Mouse (Mus musculus) midbrain, embryonic 15.5 days (tissue): ENCODE measurements around the gene Glt8d2. TPM values are rescaled to one million over a fixed set of nuclear protein-coding genes. Genes with fewer than 3 reads are reported as not detected.
"Not testable (repeated sequence)": the region's sequence is repeated elsewhere in the genome, so short reads cannot be mapped to it uniquely, and the experiment has no call there.

Experiments
- ATAC-seq: fragments of 200-750 bp; cut with Nextera tagmentation; replicated peaks from 2 replicates; pipeline ENCODE4 v1.8.0; 2017; ENCODE audit warnings: moderate TSS enrichment
- H3K27ac ChIP-seq: fragments of 300-500 bp; sonication (generic); 2 replicates; pipeline ENCODE4 v1.5.1; 2015; ENCODE audit warnings: mild to moderate bottlenecking, inconsistent platforms
- H3K27me3 ChIP-seq: fragments of 300-500 bp; sonication (generic); replicated peaks from 2 replicates; pipeline ENCODE4 v1.6.1; 2015; ENCODE audit warnings: inconsistent platforms
- H3K36me3 ChIP-seq: fragments of 300-500 bp; sonication (generic); replicated peaks from 2 replicates; pipeline ENCODE4 v1.6.1; 2015; ENCODE audit warnings: inconsistent platforms
- H3K4me1 ChIP-seq: fragments of 300-500 bp; sonication (generic); 2 replicates; pipeline ENCODE4 v1.6.1; 2015; ENCODE audit warnings: inconsistent platforms
- H3K4me2 ChIP-seq: fragments of 300-500 bp; sonication (generic); 2 replicates; pipeline ENCODE4 v1.6.1; 2015; ENCODE audit warnings: inconsistent platforms, mild to moderate bottlenecking, moderate library complexity
- H3K4me3 ChIP-seq: fragments of 300-500 bp; sonication (generic); 2 replicates; pipeline ENCODE4 v1.5.1; 2015; ENCODE audit warnings: mild to moderate bottlenecking, inconsistent platforms
- H3K9ac ChIP-seq: fragments of 300-500 bp; sonication (generic); 2 replicates; pipeline ENCODE4 v1.6.1; 2015; ENCODE audit warnings: mild to moderate bottlenecking, inconsistent platforms
- H3K9me3 ChIP-seq: fragments of 300-500 bp; sonication (generic); 2 replicates; pipeline ENCODE4 v1.6.1; 2016; ENCODE audit warnings: inconsistent platforms
- WGBS: fragments of 180-500 bp; shearing (Covaris S2); methylation state at CpG from one replicate; pipeline ENCODE4 v1.1.7; 2015; ENCODE audit warnings: mixed read lengths; 5-methylcytosine and 5-hydroxymethylcytosine counted together
- polyA plus RNA-seq: library from polyadenylated mRNA; unstranded; fragments of >200 nt; fragmentation: Nextera tagmentation; extraction: Ambion mirVana; gene quantifications from 2 replicates; pipeline ENCODE4 v1.2.1, GENCODE M21; 2015

Glt8d2 gene
- polyA plus RNA-seq, 1 experiment from 2014 or later, result 1.4 TPM

DNA sequence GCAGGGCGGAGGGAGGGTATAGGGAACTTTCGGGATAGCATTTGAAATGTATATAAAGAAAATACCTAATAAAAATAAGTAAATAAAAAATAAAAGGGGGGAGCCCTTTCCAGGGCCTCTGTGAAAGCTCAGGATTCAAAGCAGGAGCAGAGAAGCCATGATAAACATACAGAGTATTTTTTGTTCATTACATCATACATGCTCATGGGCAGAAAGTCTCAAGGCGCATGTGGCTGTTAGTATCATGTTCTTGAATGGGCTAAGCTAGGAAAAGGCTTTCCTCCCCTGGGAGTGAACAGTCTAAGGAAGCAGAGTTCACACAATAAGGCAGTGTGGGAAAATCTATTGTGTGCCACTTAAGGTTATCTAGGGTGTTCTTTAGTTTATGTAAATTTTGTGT, 54.1 kb downstream of the Glt8d2 start:
- Histone ChIP-seq H3K4me3 (no peak overlapping the region), H3K9ac (no peak overlapping the region), H3K9me3 (no peaks in the 10 kb centered on the region), H3K36me3 (peaks cover 21% of the 10 kb centered on the region), H3K4me2 (no peak overlapping the region), H3K27ac (no peak overlapping the region), H3K4me1 (peaks cover 9% of the 10 kb centered on the region), H3K27me3 (no peaks in the 10 kb centered on the region)
- ATAC-seq, result no peak
- 96% methylated on average over 3 of the region's 3 CpGs for WGBS

GRCm38 (mm10) chr10:82634348-82634747, 56.1 kb downstream of the Glt8d2 start:
- no peak overlapping the region for H3K9ac ChIP-seq
- H3K27ac ChIP-seq, result no peak overlapping the region
- H3K36me3 ChIP-seq, result peaks cover 4% of the 10 kb centered on the region; the same call in 1 of the 2 replicates
- H3K4me2 ChIP-seq, result no peak overlapping the region
- H3K27me3 ChIP-seq, result no peaks in the 10 kb centered on the region
- no peak for ATAC-seq
- 98% methylated on average over 7 of the region's 7 CpGs for WGBS
- no peaks in the 10 kb centered on the region for H3K9me3 ChIP-seq
- no peak overlapping the region for H3K4me3 ChIP-seq
- H3K4me1 ChIP-seq, result peaks cover 20% of the 10 kb centered on the region

GRCm38 (mm10) chr10:82632496-82633280, 57.8 kb downstream of the Glt8d2 start:
- H3K4me1 ChIP-seq, result peaks cover 26% of the 10 kb centered on the region
- H3K9ac ChIP-seq, result no peak overlapping the region
- H3K4me2 ChIP-seq, result no peak overlapping the region
- H3K27me3 ChIP-seq, result no peaks in the 10 kb centered on the region
- ATAC-seq, result no peak
- H3K9me3 ChIP-seq, result no peaks in the 10 kb centered on the region
- 0 out of 2 replicates have a peak, but pooled peaks cover 3% of the 10 kb centered on the region for H3K36me3 ChIP-seq
- no peak overlapping the region for H3K27ac ChIP-seq
- no peak overlapping the region for H3K4me3 ChIP-seq
- 97% methylated on average over 12 of the region's 12 CpGs for WGBS

GRCm38 (mm10) chr10:82631133-82631532, 59.3 kb downstream of the Glt8d2 start:
- no peaks in the 10 kb centered on the region for H3K9me3 ChIP-seq
- peaks cover 26% of the 10 kb centered on the region for H3K4me1 ChIP-seq
- H3K27me3 ChIP-seq, result no peaks in the 10 kb centered on the region
- no peak overlapping the region; the same call in 1 of the 2 replicates for H3K9ac ChIP-seq
- H3K36me3 ChIP-seq, result 0 out of 2 replicates have a peak, but pooled peaks cover 3% of the 10 kb centered on the region
- peak overlapping the region; percentile 77; the same call in 1 of the 2 replicates for H3K4me2 ChIP-seq
- 75% methylated on average over 7 of the region's 7 CpGs for WGBS
- ATAC-seq, result no peak
- H3K4me3 ChIP-seq, result peak overlapping the region; percentile 60
- no peak overlapping the region for H3K27ac ChIP-seq

- no peaks in the 10 kb centered on the region for H3K9me3 ChIP-seq
- H3K27ac ChIP-seq, result peak overlapping the region; percentile 94
- H3K36me3 ChIP-seq, result 0 out of 2 replicates have a peak, but pooled peaks cover 3% of the 10 kb centered on the region
- peak overlapping the region; percentile 60 for H3K9ac ChIP-seq
- WGBS, result 18% methylated on average over 7 of the region's 7 CpGs
- peak overlapping the region; percentile 60 for H3K4me3 ChIP-seq
- H3K27me3 ChIP-seq, result no peaks in the 10 kb centered on the region
- ATAC-seq, result no peak
- H3K4me1 ChIP-seq, result peaks cover 26% of the 10 kb centered on the region
- peak overlapping the region; percentile 77 for H3K4me2 ChIP-seq
Observed at GRCm38 (mm10) chr10:82630497-82630896, 60.0 kb downstream of the Glt8d2 start.

GRCm38 (mm10) chr10:82629586-82630255, 60.7 kb downstream of the Glt8d2 start, which contains the start of gene Tdg:
TSS of gene Tdg (plus strand) at chr10:82629828.
- H3K4me1 ChIP-seq, result peaks cover 26% of the 10 kb centered on the region
- H3K4me2 ChIP-seq, result peak within 1 kb of the TSS; percentile 82
- 2% methylated on average over 74 of the region's 78 CpGs for WGBS
- peak; percentile 96 for ATAC-seq
- not testable (repeated sequence) for H3K27me3 ChIP-seq, H3K36me3 ChIP-seq, H3K9me3 ChIP-seq
- peak within 1 kb of the TSS; percentile 94 for H3K27ac ChIP-seq
- H3K9ac ChIP-seq, result peak within 1 kb of the TSS; percentile 60
- peak within 1 kb of the TSS; percentile 60 for H3K4me3 ChIP-seq

DNA sequence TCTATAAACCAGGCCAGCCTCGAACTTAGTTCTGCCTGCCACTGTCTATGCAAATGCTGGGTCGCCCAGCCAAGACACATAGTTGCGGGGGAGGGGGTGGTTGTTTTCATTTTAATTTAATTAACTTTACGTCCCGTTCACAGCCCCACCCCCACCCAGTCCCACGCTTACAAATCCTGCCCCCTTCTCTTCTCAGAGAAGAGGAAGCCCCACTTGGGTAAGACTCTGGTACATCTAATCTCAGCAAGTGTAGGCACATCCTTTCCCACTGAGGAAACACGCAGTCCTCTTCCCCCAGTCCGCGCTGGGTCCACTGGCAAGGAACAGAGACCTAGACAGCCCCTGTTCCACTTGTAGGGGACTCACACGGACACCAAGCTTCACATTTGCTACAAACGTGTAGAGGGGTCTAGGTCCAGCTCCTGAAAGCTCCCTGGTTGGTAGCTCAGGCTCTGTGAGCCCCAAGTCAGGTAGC, 61.3 kb downstream of the Glt8d2 start:
- WGBS, result 7% methylated on average over 11 of the region's 11 CpGs

GRCm38 (mm10) chr10:82623553-82623932, 66.9 kb downstream of the Glt8d2 start:
- H3K4me1 ChIP-seq, H3K9me3 ChIP-seq, H3K36me3 ChIP-seq, H3K27me3 ChIP-seq: not testable (repeated sequence)
- peak; percentile 38 for ATAC-seq
- Histone ChIP-seq H3K9ac (peak overlapping the region; percentile 64), H3K27ac (peak overlapping the region; percentile 86), H3K4me3 (peak overlapping the region; percentile 60), H3K4me2 (peak overlapping the region; percentile 66)
- 5% methylated on average over 2 of the region's 2 CpGs for WGBS

More for the DNA sequence above, 61.3 kb downstream of the Glt8d2 start:
- Histone ChIP-seq H3K4me2 (peak overlapping the region; percentile 82), H3K27me3 (no peaks in the 10 kb centered on the region), H3K4me1 (peaks cover 26% of the 10 kb centered on the region), H3K9ac (peak overlapping the region; percentile 60), H3K27ac (peak overlapping the region; percentile 94), H3K36me3 (0 out of 2 replicates have a peak, but pooled peaks cover 3% of the 10 kb centered on the region), H3K9me3 (no peaks in the 10 kb centered on the region), H3K4me3 (peak overlapping the region; percentile 60)
- peak; percentile 71 for ATAC-seq

GRCm38 (mm10) chr10:82622671-82623552, 67.5 kb downstream of the Glt8d2 start, which contains the start of gene 1190007I07Rik:
TSS of gene 1190007I07Rik (minus strand) at chr10:82623228.
- no peaks in the 10 kb centered on the region for H3K27me3 ChIP-seq
- H3K4me3 ChIP-seq, result peak within 1 kb of the TSS; percentile 60
- H3K9me3 ChIP-seq, result no peaks in the 10 kb centered on the region
- peak within 1 kb of the TSS; percentile 86 for H3K27ac ChIP-seq
- peaks cover 6% of the 10 kb centered on the region for H3K4me1 ChIP-seq
- H3K9ac ChIP-seq, result peak within 1 kb of the TSS; percentile 64
- peak within 1 kb of the TSS; percentile 66 for H3K4me2 ChIP-seq
- WGBS, result under 1% methylated on average over 61 of the region's 61 CpGs
- peak; percentile 92 for ATAC-seq
- no peaks in the 10 kb centered on the region for H3K36me3 ChIP-seq

GRCm38 (mm10) chr10:82622235-82622634, 68.2 kb downstream of the Glt8d2 start:
- Histone ChIP-seq H3K36me3 (no peaks in the 10 kb centered on the region), H3K9me3 (no peaks in the 10 kb centered on the region), H3K4me3 (peak overlapping the region; percentile 60), H3K4me1 (peaks cover 6% of the 10 kb centered on the region), H3K27ac (no peak overlapping the region), H3K27me3 (no peaks in the 10 kb centered on the region), H3K4me2 (peak overlapping the region; percentile 66), H3K9ac (peak overlapping the region; percentile 64)
- 32% methylated on average over 9 of the region's 9 CpGs for WGBS
- ATAC-seq, result peak; percentile 48; the same call in 1 of the 2 replicates
